Mouse (Mus musculus) liver, embryonic 15.5 days (tissue): ENCODE measurements around the gene 1700001P01Rik. TPM values are rescaled to one million over a fixed set of nuclear protein-coding genes. Genes with fewer than 3 reads are reported as not detected.
A peak's percentile ranks its signal among the peaks of the same experiment; 100 is the strongest.

ENCODE experiments used
- ATAC-seq: fragments of 200-750 bp; cut with Nextera tagmentation; 2 replicates; pipeline ENCODE4 v1.8.0; 2017; ENCODE audit warnings: moderate number of reproducible peaks, mild to moderate bottlenecking, moderate library complexity; ENCODE audit not compliant: insufficient read depth
- H3K27ac ChIP-seq: fragments of 300-500 bp; sonication (generic); replicated peaks from 2 replicates; pipeline ENCODE4 v1.5.1; 2015; ENCODE audit warnings: mild to moderate bottlenecking, inconsistent platforms
- H3K27me3 ChIP-seq: fragments of 300-500 bp; sonication (generic); 2 replicates; pipeline ENCODE4 v1.6.1; 2015; ENCODE audit warnings: mild to moderate bottlenecking, inconsistent platforms
- H3K36me3 ChIP-seq: fragments of 300-500 bp; sonication (generic); replicated peaks from 2 replicates; pipeline ENCODE4 v1.6.1; 2015; ENCODE audit warnings: moderate library complexity, mild to moderate bottlenecking, inconsistent platforms
- H3K4me1 ChIP-seq: fragments of 300-500 bp; sonication (generic); replicated peaks from 2 replicates; pipeline ENCODE4 v1.6.1; 2015; ENCODE audit warnings: inconsistent platforms
- H3K4me2 ChIP-seq: fragments of 300-500 bp; sonication (generic); 2 replicates; pipeline ENCODE4 v1.6.1; 2015; ENCODE audit warnings: moderate library complexity, mild to moderate bottlenecking, inconsistent platforms
- H3K4me3 ChIP-seq: fragments of 300-500 bp; sonication (generic); replicated peaks from 2 replicates; pipeline ENCODE4 v1.5.1; 2015; ENCODE audit warnings: mild to moderate bottlenecking, inconsistent platforms
- H3K9ac ChIP-seq: fragments of 300-500 bp; sonication (generic); 2 replicates; pipeline ENCODE4 v1.6.1; 2015; ENCODE audit warnings: moderate library complexity, mild to moderate bottlenecking, inconsistent platforms
- H3K9me3 ChIP-seq: fragments of 300-500 bp; sonication (generic); replicated peaks from 2 replicates; pipeline ENCODE4 v1.6.1; 2016; ENCODE audit warnings: inconsistent platforms
- WGBS: fragments of 180-500 bp; shearing (Covaris S2); methylation state at CpG from one replicate; pipeline ENCODE4 v1.1.7; 2015; ENCODE audit warnings: mixed read lengths; ENCODE audit not compliant: insufficient replicate concordance; 5-methylcytosine and 5-hydroxymethylcytosine counted together
- polyA plus RNA-seq: library from polyadenylated mRNA; unstranded; fragments of >200 nt; fragmentation: Nextera tagmentation; extraction: Ambion mirVana; gene quantifications from 2 replicates; pipeline ENCODE4 v1.2.1, GENCODE M21; 2015

1700001P01Rik gene
- polyA plus RNA-seq, 1 experiment from 2014 or later: not detected

DNA sequence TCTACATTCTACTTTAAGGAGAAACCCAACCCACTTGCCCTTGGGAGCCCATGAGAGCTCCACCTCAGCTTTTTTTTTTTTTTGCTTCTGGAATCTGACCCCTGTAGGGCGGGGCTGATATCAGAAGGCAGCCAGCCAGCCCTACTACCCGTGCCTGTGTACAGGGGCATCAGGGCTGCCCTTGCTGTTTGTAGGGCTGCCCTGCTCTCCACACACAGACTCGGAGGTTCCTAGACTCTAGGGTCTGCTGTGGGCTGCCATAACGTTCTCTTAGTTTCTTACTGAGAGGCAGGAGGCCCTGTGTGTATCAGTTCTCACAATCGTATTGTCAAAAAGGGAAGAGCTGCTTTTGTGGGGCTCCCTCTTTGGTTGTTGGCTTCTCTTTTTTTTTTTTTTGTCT, 41.7 kb upstream of the 1700001P01Rik start:
- peak; percentile 38; the same call in 1 of the 2 replicates for ATAC-seq
- H3K36me3 ChIP-seq: peaks cover 11% of the 10 kb centered on the region
- WGBS: 6% methylated on average over 5 of the region's 5 CpGs

DNA sequence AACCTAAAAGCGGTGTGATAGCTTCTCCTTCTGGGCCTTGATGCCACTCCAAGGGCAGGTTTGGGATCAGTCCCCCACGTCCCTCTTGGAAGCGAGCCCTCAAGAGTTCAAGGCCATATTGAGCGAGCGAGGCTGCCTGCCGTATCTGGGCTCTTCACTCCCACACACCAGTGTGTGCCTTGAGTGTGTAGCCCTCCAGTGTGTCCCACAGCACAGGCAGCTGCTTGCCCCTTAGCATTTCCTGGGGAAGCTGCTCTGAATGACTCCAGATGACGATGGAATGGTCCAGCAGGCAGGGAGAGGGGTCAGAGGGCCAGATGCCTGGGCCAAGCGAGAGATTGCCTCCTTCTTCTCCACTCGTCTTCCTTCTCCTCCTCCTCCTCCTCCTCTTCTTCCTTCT, 41.2 kb upstream of the 1700001P01Rik start:
- Histone ChIP-seq H3K27ac (0 out of 2 replicates have a peak overlapping the region, but pooled peaks have one; percentile 29), H3K4me3 (no peak overlapping the region)

More for the DNA sequence above, 41.7 kb upstream of the 1700001P01Rik start:
- Histone ChIP-seq H3K27ac (peak overlapping the region; percentile 24; the same call in 1 of the 2 replicates), H3K4me1 (peaks cover 97% of the 10 kb centered on the region), H3K4me2 (peak overlapping the region; percentile 33; the same call in 1 of the 2 replicates), H3K27me3 (no peaks in the 10 kb centered on the region), H3K4me3 (no peak overlapping the region), H3K9me3 (no peaks in the 10 kb centered on the region), H3K9ac (no peak overlapping the region)

DNA sequence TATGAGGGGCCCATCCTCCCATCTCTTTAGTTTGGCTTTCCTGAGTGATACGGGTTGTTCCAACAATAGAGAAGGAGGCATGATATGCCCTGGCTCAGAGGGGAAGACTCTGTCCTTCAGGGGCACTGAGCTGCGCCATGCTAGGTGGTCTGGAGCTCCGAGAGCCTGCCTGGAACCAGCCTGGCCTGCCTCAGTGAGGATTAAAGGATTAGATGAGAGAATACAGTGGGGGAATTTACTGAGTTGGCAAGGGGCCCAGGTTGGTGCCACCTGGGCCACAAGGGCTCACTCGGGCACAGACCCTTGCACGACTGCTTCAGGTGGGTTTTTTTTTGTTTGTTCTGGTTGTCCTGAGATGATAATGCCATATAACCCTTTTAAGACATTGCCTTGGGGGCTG, 40.5 kb upstream of the 1700001P01Rik start:
- Histone ChIP-seq H3K9me3 (no peaks in the 10 kb centered on the region), H3K36me3 (peaks cover 11% of the 10 kb centered on the region), H3K27ac (no peak overlapping the region), H3K4me1 (peaks cover 95% of the 10 kb centered on the region), H3K9ac (no peak overlapping the region), H3K27me3 (no peaks in the 10 kb centered on the region), H3K4me2 (no peak overlapping the region), H3K4me3 (no peak overlapping the region)
- no peak for ATAC-seq
- 72% methylated on average over 5 of the region's 5 CpGs for WGBS

More for the DNA sequence above, 41.2 kb upstream of the 1700001P01Rik start:
- Histone ChIP-seq H3K9ac (no peak overlapping the region), H3K4me2 (no peak overlapping the region), H3K4me1 (peaks cover 97% of the 10 kb centered on the region), H3K36me3 (peaks cover 11% of the 10 kb centered on the region), H3K27me3 (no peaks in the 10 kb centered on the region), H3K9me3 (no peaks in the 10 kb centered on the region)
- ATAC-seq: no peak
- WGBS: 59% methylated on average over 9 of the region's 9 CpGs

DNA sequence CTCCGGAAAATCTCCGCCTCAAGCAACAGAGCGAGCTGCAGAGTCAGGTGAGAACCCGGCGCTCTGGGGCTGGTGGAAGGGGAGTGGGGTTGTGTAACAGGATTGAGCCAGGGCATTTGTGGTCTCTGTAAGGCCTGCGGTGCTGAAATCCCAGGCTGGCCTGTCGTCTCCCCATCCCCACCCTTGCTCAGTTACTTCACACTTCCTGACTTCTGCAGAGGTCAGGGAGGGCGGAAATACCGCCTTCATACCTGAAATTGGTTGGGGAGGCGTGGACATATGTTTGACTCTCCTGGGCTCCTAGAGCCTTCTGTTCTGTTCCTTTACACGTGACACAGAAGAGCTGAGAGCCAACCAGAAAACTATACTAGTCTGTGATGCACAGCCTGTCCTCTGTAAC, 40.0 kb upstream of the 1700001P01Rik start:
- ATAC-seq: no peak
- peaks cover 11% of the 10 kb centered on the region for H3K36me3 ChIP-seq
- H3K27ac ChIP-seq: 0 out of 2 replicates have a peak overlapping the region, but pooled peaks have one; percentile 29

DNA sequence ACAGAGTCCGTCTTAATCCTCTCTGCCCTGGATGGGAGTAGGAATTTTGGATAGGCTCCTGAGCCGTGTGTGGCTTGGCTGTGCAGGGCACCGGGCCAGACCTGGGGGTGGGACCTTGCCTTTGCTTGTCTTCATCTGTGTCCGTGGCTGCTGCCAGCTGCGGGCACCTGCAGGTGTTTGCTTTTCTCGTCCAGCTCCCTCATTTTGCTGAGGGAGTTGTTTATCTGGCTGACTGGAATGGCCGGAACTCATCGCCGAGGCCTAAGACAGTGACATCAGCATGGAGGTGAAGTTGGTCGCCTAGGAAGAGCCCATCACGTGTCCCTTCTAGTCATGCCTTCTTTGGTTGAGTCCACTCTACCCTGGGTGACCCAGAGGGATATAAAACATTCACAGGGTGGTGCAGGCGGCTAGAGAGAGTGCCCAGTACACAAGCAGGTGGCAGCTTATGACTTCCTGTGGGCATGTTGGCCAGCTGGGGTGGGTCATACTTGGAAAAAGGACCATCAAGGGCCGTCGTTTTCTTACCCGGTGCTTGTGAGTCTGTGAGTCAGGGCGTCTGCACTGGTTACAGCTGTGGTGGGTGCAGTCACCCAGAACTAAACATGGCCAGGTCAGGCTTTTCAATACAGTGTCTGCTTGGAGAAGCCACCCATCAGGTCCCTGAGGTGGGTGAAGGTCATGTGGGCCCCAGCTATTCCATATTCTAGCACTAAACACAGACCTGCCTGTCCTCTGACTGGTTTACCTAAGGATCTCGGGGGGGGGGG, 38.2 kb upstream of the 1700001P01Rik start:
- Histone ChIP-seq H3K4me1 (peaks cover 94% of the 10 kb centered on the region), H3K9ac (no peak overlapping the region), H3K27ac (no peak overlapping the region), H3K4me2 (no peak overlapping the region), H3K9me3 (no peaks in the 10 kb centered on the region), H3K4me3 (no peak overlapping the region), H3K27me3 (no peaks in the 10 kb centered on the region), H3K36me3 (peaks cover 8% of the 10 kb centered on the region)
- 68% methylated on average over 17 of the region's 17 CpGs for WGBS
- no peak for ATAC-seq

More for the DNA sequence above, 40.0 kb upstream of the 1700001P01Rik start:
- Histone ChIP-seq H3K9me3 (no peaks in the 10 kb centered on the region), H3K4me1 (peaks cover 94% of the 10 kb centered on the region), H3K4me2 (no peak overlapping the region), H3K27me3 (no peaks in the 10 kb centered on the region), H3K9ac (no peak overlapping the region), H3K4me3 (no peak overlapping the region)
- WGBS: 66% methylated on average over 11 of the region's 11 CpGs

DNA sequence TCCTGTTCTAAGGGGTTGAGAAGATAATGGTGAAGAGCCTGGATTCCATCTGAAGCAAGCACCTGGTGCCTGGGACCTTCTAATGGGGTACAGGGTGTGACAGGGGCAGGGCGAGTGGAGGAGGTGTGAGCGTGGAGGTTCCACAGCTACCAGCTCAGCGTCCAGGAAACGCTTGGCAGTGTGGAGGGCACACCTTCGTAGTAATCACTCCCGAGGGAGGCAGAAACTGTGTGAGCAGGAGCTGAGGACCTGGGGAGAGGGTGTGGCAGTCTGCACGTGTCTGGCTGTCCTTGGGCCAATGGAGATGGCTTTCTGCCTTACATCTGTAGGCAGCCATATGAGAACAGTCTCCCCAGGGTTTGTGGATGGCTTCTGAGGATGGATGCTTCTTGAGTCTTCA, 37.4 kb upstream of the 1700001P01Rik start:
- H3K36me3 ChIP-seq: peaks cover 8% of the 10 kb centered on the region
- peaks cover 94% of the 10 kb centered on the region for H3K4me1 ChIP-seq
- no peaks in the 10 kb centered on the region for H3K27me3 ChIP-seq
- no peak for ATAC-seq
- no peak overlapping the region for H3K27ac ChIP-seq
- WGBS: 60% methylated on average over 7 of the region's 7 CpGs
- no peak overlapping the region for H3K4me3 ChIP-seq
- no peaks in the 10 kb centered on the region for H3K9me3 ChIP-seq
- no peak overlapping the region for H3K9ac ChIP-seq
- H3K4me2 ChIP-seq: no peak overlapping the region

DNA sequence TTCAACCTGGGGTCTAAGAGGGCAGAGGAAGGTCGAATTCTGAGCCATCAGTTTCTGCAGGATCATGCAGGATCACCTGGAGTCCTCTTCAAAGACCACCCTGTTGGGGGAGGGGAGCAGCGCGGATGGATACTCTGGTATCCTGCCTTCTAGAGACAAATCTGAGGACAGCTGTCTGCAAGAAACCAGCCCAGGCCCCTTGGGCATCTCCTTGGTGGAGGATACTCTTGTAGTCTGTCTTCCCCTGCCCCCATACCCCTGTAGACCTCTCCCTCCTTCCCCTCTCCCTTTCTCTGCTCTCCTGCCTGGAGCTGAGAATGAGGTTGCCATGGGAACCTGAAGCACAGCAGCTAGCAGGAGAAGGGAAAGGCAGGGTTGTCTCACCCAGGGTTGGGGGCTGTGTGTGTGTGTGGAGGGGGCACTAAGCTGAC, 36.8 kb upstream of the 1700001P01Rik start:
- no peak overlapping the region for H3K4me2 ChIP-seq
- WGBS: 53% methylated on average over 3 of the region's 3 CpGs

DNA sequence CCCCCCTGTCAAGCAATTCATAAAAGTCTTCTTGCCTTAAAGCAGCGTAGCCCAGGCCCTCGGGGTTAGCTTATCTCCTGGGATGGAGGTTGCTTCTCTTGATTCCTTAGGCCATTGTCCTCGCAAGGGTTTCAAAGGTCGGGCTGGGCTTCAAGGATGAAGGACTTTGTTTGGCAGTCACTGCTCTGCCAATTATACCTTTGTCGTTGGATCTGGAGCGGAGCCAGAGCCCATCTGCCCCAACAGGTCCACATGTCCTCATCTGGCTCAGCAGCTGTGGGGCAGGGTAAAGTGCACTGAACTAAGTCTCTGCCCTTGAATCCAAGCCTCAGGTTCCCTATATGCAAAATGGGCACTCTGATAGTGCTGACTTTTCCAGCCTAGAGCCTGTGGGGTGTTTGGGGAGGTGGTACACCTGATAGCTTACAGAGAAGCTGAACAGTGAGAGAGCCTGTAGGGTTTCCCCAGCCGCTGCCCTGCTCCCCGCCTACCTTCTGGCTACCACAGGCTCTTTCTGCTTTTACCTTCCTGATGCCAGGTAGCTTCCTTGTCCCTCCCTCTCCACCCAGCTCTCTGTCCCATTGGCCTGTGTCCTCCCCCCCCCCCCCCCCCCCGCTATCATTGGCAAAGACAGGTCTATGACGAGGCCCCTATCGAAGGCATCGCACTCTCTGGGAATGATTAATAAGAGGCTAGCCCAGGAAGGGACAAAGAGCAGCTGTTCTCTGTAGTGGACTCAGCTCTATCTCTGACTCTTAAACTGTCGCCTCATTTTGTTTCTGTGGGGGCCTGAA, 36.0 kb upstream of the 1700001P01Rik start:
- H3K27me3 ChIP-seq: no peaks in the 10 kb centered on the region
- H3K27ac ChIP-seq: peak overlapping the region; percentile 41; the same call in 1 of the 2 replicates
- peak overlapping the region; percentile 23; the same call in 1 of the 2 replicates for H3K4me2 ChIP-seq
- H3K9me3 ChIP-seq: no peaks in the 10 kb centered on the region
- H3K4me1 ChIP-seq: peaks cover 88% of the 10 kb centered on the region
- no peak overlapping the region for H3K9ac ChIP-seq
- no peak overlapping the region for H3K4me3 ChIP-seq
- WGBS: 62% methylated on average over 12 of the region's 13 CpGs
- ATAC-seq: peak; percentile 37
- peaks cover 12% of the 10 kb centered on the region for H3K36me3 ChIP-seq

More for the DNA sequence above, 36.8 kb upstream of the 1700001P01Rik start:
- no peak for ATAC-seq
- peaks cover 94% of the 10 kb centered on the region for H3K4me1 ChIP-seq
- H3K27ac ChIP-seq: peak overlapping the region; percentile 33; the same call in 1 of the 2 replicates
- no peaks in the 10 kb centered on the region for H3K9me3 ChIP-seq
- H3K4me3 ChIP-seq: no peak overlapping the region
- no peak overlapping the region for H3K9ac ChIP-seq
- H3K27me3 ChIP-seq: no peaks in the 10 kb centered on the region
- H3K36me3 ChIP-seq: peaks cover 8% of the 10 kb centered on the region

DNA sequence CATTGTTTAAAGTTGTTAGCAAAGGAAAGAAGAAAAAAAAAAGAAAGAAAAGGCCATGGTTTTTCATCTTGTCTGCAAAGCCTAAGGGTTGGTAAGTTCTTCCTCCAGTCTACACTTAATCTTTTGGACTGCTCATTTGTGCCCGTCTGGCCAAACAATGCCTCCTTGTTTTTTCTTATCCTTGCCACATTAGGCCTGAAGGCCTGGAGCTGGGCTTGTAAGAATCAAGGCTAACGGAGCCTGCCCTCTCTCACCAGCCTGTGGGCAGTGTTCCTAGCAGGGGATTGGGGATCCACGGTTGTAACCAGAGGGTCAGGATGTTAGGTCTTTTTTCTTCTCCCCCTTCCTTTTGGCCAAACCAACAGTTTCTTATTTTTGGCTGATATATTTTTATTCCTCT, 35.3 kb upstream of the 1700001P01Rik start:
- H3K27ac ChIP-seq: no peak overlapping the region
- H3K4me3 ChIP-seq: no peak overlapping the region
- H3K9ac ChIP-seq: no peak overlapping the region
- WGBS: 57% methylated on average over 3 of the region's 3 CpGs
- ATAC-seq: no peak
- H3K4me2 ChIP-seq: no peak overlapping the region
- no peaks in the 10 kb centered on the region for H3K27me3 ChIP-seq
- H3K9me3 ChIP-seq: no peaks in the 10 kb centered on the region
- H3K4me1 ChIP-seq: peaks cover 87% of the 10 kb centered on the region
- peaks cover 10% of the 10 kb centered on the region for H3K36me3 ChIP-seq

DNA sequence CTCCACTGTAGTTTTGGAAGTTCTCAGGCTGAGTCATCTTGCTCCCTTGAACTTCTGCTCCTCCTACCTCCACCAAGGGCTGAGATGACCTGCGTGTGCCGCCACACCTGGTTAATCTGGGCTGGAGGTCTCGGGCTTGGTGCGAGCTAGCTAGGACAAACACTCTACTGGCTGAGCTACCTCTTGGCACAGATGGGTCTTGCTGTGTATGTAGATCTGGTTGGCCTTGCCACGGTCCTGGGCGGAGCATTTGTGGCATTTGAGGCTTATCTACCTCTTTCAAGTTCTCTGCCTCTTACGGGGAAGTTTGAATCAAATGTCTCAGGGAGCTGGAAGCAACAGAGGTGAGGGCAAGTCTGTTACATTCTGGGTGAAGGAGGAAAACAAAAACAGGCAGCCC, 34.6 kb upstream of the 1700001P01Rik start:
- 47% methylated on average over 7 of the region's 7 CpGs for WGBS
- Histone ChIP-seq H3K9ac (no peak overlapping the region), H3K4me2 (no peak overlapping the region), H3K9me3 (no peaks in the 10 kb centered on the region), H3K27ac (no peak overlapping the region), H3K4me3 (no peak overlapping the region), H3K36me3 (peaks cover 6% of the 10 kb centered on the region; the same call in 1 of the 2 replicates), H3K27me3 (no peaks in the 10 kb centered on the region), H3K4me1 (peaks cover 87% of the 10 kb centered on the region)
- ATAC-seq: no peak
